Mouse (Mus musculus) Patski (cell line): ENCODE data around the gene Vdac2. TPM values are rescaled to one million over a fixed set of nuclear protein-coding genes. Genes with fewer than 3 reads are reported as not detected.

Experiments used
- ATAC-seq: fragments of 100-300 bp; one replicate; pipeline ENCODE4 v1.8.0; 2021
- CTCF ChIA-PET: fragments of 350-600 bp; sonication (Branson Sonifier 250); formaldehyde crosslinking; loops from one replicate; lab custom pipeline; 2022; ENCODE audit warnings: inconsistent platforms; lab: Charles Lee
- POLR2A ChIA-PET: fragments of 350-600 bp; sonication (Branson Sonifier 250); formaldehyde crosslinking; loops from one replicate; lab custom pipeline; 2022; ENCODE audit warnings: antibody characterized with exemption, inconsistent platforms; lab: Charles Lee
- DNase-seq: peaks from one replicate; pipeline ENCODE4 v3.0.0-alpha.2; 2011; ENCODE audit warnings: low read depth, low spot score
- H3K27me3 ChIP-seq: fragments of 371-371 bp; one replicate; pipeline ENCODE4 v1.5.1; 2021
- CTCF ChIP-seq: fragments of 100-300 bp; IDR thresholded peaks from one replicate; pipeline ENCODE4 v1.5.1; 2021
- in situ Hi-C: fragments of 300-500 bp; cut with MboI; formaldehyde crosslinking; loops from 3 replicates; pipeline ENCODE4 v1.11.1; 2018; ENCODE audit warnings: low pct_unique_long_range_greater_than_20kb, mixed read lengths
- polyA plus RNA-seq: library from polyadenylated mRNA; unstranded; gene quantifications from one replicate; pipeline ENCODE4 v1.2.3, GENCODE M21; 2021

Gene Vdac2
- polyA plus RNA-seq, 1 experiment from 2014 or later: 530 TPM

- in situ Hi-C loops: loop anchor here (5.0 kb wide), 1 partner anchor 33 kb away; the partner anchor contains the start of gene Comtd1
- ATAC-seq (peak; percentile 21), DNase-seq (no peak)
- TF ChIP-seq CTCF: no peak
- ChIA-PET POLR2A (no interaction called here), CTCF (interaction anchor here (1.3 kb wide), 1 partner anchor 11 kb away, joined by 3 read pairs; the partner anchor contains the start of gene Vdac2)
- H3K27me3 ChIP-seq: no peaks in the 10 kb centered on the region
Measured at GRCm38 (mm10) chr14:21813847-21814246, 11.2 kb upstream of the Vdac2 start.

GRCm38 (mm10) chr14:21814606-21815005 is 10.4 kb upstream of the Vdac2 start:
- H3K27me3 ChIP-seq: no peaks in the 10 kb centered on the region
- in situ Hi-C loops: loop anchor here (5.0 kb wide), 1 partner anchor 33 kb away; the partner anchor contains the start of gene Comtd1
- no peak for TF ChIP-seq CTCF
- ChIA-PET CTCF (no interaction called here), POLR2A (no interaction called here)
- ATAC-seq: no peak
- no peak for DNase-seq

- in situ Hi-C loops: no loop called here
- TF ChIP-seq CTCF: no peak
- ATAC-seq: no peak
- H3K27me3 ChIP-seq: no peaks in the 10 kb centered on the region
- DNase-seq: no peak
- ChIA-PET POLR2A (interaction anchor here (1.2 kb wide), 1 partner anchor 12 kb away, joined by 3 read pairs; no protein-coding TSS in a partner anchor), CTCF (no interaction called here)
Measured at GRCm38 (mm10) chr14:21816255-21816654, 8.8 kb upstream of the Vdac2 start.

GRCm38 (mm10) chr14:21817453-21817852 is 7.6 kb upstream of the Vdac2 start:
- no peak for ATAC-seq

GRCm38 (mm10) chr14:21820880-21821505 is 4.0 kb upstream of the Vdac2 start:
- ChIA-PET CTCF (interaction anchor here (0.9 to 2.7 kb wide), 4 partner anchors 8 to 28 kb away, joined by 3 to 10 read pairs (median 4); partner anchors contain the start of gene Comtd1), POLR2A (interaction anchor here (0.7 kb wide), 1 partner anchor 14 kb away, joined by 3 read pairs; no protein-coding TSS in a partner anchor)
- no peak for DNase-seq
- ATAC-seq: peak; percentile 62
- no peaks in the 10 kb centered on the region for H3K27me3 ChIP-seq
- in situ Hi-C loops: no loop called here
- no peak for TF ChIP-seq CTCF

More at GRCm38 (mm10) chr14:21817453-21817852, 7.6 kb upstream of the Vdac2 start:
- H3K27me3 ChIP-seq: no peaks in the 10 kb centered on the region
- no peak for TF ChIP-seq CTCF
- ChIA-PET POLR2A (no interaction called here), CTCF (no interaction called here)
- DNase-seq: no peak
- in situ Hi-C loops: no loop called here

- in situ Hi-C loops: no loop called here
- TF ChIP-seq CTCF: no peak
- no peak for DNase-seq
- H3K27me3 ChIP-seq: no peaks in the 10 kb centered on the region
- CTCF ChIA-PET: interaction anchor here (0.6 to 2.7 kb wide), 2 partner anchors 26 to 27 kb away, joined by 3 to 10 read pairs; partner anchors contain the start of gene Comtd1
- POLR2A ChIA-PET: no interaction called here
- ATAC-seq: no peak
Measured at GRCm38 (mm10) chr14:21822307-21822706, 2.7 kb upstream of the Vdac2 start.

- ATAC-seq: no peak
- POLR2A ChIA-PET: interaction anchor here (0.6 kb wide), 1 partner anchor 14 kb away, joined by 3 read pairs; no protein-coding TSS in a partner anchor
- no peak for DNase-seq
- in situ Hi-C loops: no loop called here
- no peak for TF ChIP-seq CTCF
- H3K27me3 ChIP-seq: no peaks in the 10 kb centered on the region
- CTCF ChIA-PET: interaction anchor here (0.6 to 2.7 kb wide), 2 partner anchors 26 to 27 kb away, joined by 3 to 10 read pairs; partner anchors contain the start of gene Comtd1
Measured at GRCm38 (mm10) chr14:21822795-21823374, 2.2 kb upstream of the Vdac2 start.

GRCm38 (mm10) chr14:21823897-21824296 is 1.1 kb upstream of the Vdac2 start:
- H3K27me3 ChIP-seq: no peaks in the 10 kb centered on the region
- DNase-seq (no peak), ATAC-seq (no peak)
- POLR2A ChIA-PET: no interaction called here
- in situ Hi-C loops: no loop called here
- TF ChIP-seq CTCF: no peak
- CTCF ChIA-PET: interaction anchor here (1.6 kb wide), 1 partner anchor 11 kb away, joined by 3 read pairs; no protein-coding TSS in a partner anchor

- no peak for ATAC-seq
- no peak for DNase-seq
- POLR2A ChIA-PET: no interaction called here
- in situ Hi-C loops: no loop called here
- CTCF ChIA-PET: interaction anchor here (1.1 kb wide), 1 partner anchor 10 kb away, joined by 3 read pairs; no protein-coding TSS in a partner anchor
- H3K27me3 ChIP-seq: no peaks in the 10 kb centered on the region
- TF ChIP-seq CTCF: no peak
Measured at GRCm38 (mm10) chr14:21825786-21826491, 901 bp downstream of the Vdac2 start.
